Mouse (Mus musculus) MEL (cell line): Measurements from ENCODE around the gene Pde6d.

Source experiments
- CTCF ChIP-seq, 3 experiments: IDR thresholded peaks in 2 of 3; conservative IDR thresholded peaks in 1 of 3; 2 replicates each; pipeline ENCODE4 v1.5.1; 2011 to 2012; ENCODE audit warnings: low read length in 3 of 3, low read depth in 2 of 3, mild to moderate bottlenecking in 2 of 3, improper control_type of control experiment in 1 of 3, inconsistent platforms in 1 of 3, mixed read lengths in 1 of 3, moderate library complexity in 1 of 3; ENCODE audit not compliant: control insufficient read depth in 1 of 3, insufficient read depth in 1 of 3, poor library complexity in 1 of 3, severe bottlenecking in 1 of 3
- POLR2A ChIP-seq, 2 experiments: IDR thresholded peaks; 2 replicates each; pipeline ENCODE4 v1.6.1; 2011 to 2012; ENCODE audit warnings: low read length in 2 of 2, mild to moderate bottlenecking in 2 of 2, control low read depth in 1 of 2, improper control_type of control experiment in 1 of 2, low read depth in 1 of 2, moderate library complexity in 1 of 2; ENCODE audit not compliant: control insufficient read depth in 1 of 2, insufficient read depth in 1 of 2, poor library complexity in 1 of 2
- POLR2AphosphoS5 ChIP-seq: IDR thresholded peaks from 2 replicates; pipeline ENCODE4 v1.6.1; 2012; ENCODE audit warnings: low read depth, borderline replicate concordance, mild to moderate bottlenecking, inconsistent platforms, low read length, moderate library complexity, mixed read lengths
- UBTF ChIP-seq: IDR thresholded peaks from 2 replicates; pipeline ENCODE4 v1.6.1; 2012; ENCODE audit warnings: low read depth, mild to moderate bottlenecking, inconsistent platforms, low read length, improper control_type of control experiment, moderate library complexity, borderline replicate concordance; ENCODE audit not compliant: insufficient read depth
- ZC3H11A ChIP-seq: IDR thresholded peaks from 2 replicates; pipeline ENCODE4 v1.6.1; 2012; ENCODE audit warnings: low read depth, mild to moderate bottlenecking, inconsistent platforms, low read length, improper control_type of control experiment
- ZNF384 ChIP-seq: IDR thresholded peaks from 2 replicates; pipeline ENCODE4 v1.6.1; 2012; ENCODE audit warnings: low read depth, mild to moderate bottlenecking, inconsistent platforms, low read length, improper control_type of control experiment

DNA sequence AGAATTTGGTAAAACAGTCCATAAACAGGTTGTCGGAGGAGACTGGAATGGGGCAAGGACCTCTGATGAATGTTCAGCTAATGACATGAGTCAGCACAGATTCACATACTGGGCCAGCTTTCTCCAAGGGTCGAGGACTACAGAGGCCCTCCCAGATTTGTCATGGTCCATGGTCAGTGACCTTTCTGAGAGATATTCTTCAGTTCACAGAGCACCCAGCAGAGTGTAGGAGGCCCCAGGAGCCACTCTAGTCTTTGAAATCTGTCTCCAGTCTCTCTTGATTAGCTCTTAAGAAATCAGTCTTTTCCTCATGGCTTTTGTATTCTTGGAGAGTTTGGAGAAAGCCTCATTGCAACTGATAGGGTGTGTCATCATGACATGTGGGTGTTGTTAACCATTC, 39.9 kb upstream of the Pde6d start:
- TF ChIP-seq POLR2AphosphoS5 (no peak), UBTF (no peak), CTCF (IDR thresholded peaks at IDR 0.05 in 2 of 3, conservative IDR thresholded peaks at IDR 0.05 in 1 of 3; ENCODE audit: control insufficient read depth in 1 of 3, insufficient read depth in 1 of 3, low read depth in 2 of 3, low read length in 3 of 3, poor library complexity in 1 of 3, severe bottlenecking in 1 of 3) (no peak), ZNF384 (no peak), POLR2A (IDR thresholded peaks at IDR 0.05; ENCODE audit: control insufficient read depth in 1 of 2, insufficient read depth in 1 of 2, low read depth in 1 of 2, low read length in 2 of 2, poor library complexity in 1 of 2) (no peak), ZC3H11A (no peak)
